In the genomic region with DNA sequence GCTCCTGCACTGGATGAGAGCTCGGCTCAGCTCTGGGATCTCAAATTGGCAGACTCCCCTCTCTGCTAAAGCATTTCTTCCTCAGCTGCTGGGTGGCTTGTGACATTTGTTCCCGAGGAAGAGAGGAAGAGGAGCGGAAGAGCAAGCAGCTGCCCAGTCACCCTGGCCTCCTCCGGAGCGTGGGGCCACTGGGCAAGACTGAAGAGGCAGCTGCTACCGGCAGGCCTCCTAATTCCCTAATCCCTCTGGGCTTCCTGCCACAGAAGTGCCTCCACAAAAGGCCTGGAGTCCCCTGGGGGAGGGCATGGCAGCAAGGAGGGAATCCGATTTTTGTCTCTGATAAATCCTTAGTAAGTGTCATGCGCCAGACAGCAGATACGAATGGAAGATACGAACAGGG, we compare ENCODE assay signal across 11 mouse cellular contexts.
DNase-seq lines count a peak whose midpoint lies in the region; ATAC-seq lines count a peak whose summit lies in the region.
"Had no signal": no experiment of that assay in that cellular context is flagged by ENCODE, and none has a peak within 500 bp of the region (broad histone marks: within the 10 kb centered on the region; RNA-seq: fewer than 3 reads in every experiment).

No protein-coding gene starts in this region.

- no peaks in the 10 kb centered on the region for H3K36me3 ChIP-seq in neural tube, embryonic 11.5 days (ENCODE audit: control insufficient read depth, insufficient read depth, low read length)
- H3K36me3 ChIP-seq in forebrain, embryonic 14.5 days (ENCODE audit: control insufficient read depth, insufficient read depth, low read length) = no peaks in the 10 kb centered on the region
- no peaks in the 10 kb centered on the region for H3K36me3 ChIP-seq in midbrain, embryonic 11.5 days (ENCODE audit: control insufficient read depth, insufficient read depth, low read length)
- H3K36me3 ChIP-seq in stomach, embryonic 16.5 days (ENCODE audit: control insufficient read depth, insufficient read depth, low read length) = no peaks in the 10 kb centered on the region
- H3K36me3 ChIP-seq: lung, embryonic 15.5 days had no signal

- peak overlapping the region; percentile 73 for H3K27ac ChIP-seq in neural tube, embryonic 11.5 days (ENCODE audit: low read depth, low read length)
- H3K27ac ChIP-seq in forebrain, embryonic 14.5 days (ENCODE audit: low read depth, low read length) = peak overlapping the region; percentile 61
- peak overlapping the region; percentile 76 for H3K27ac ChIP-seq in midbrain, embryonic 11.5 days (ENCODE audit: low read depth, low read length)
- H3K27ac ChIP-seq in stomach, embryonic 16.5 days (ENCODE audit: low read length) = peak overlapping the region; percentile 36; the same call in 1 of the 2 replicates
- H3K27ac ChIP-seq: lung, embryonic 15.5 days had no signal

- H3K9ac ChIP-seq in neural tube, embryonic 11.5 days (ENCODE audit: low read length) = peak overlapping the region; percentile 41; the same call in 1 of the 2 replicates
- no peak overlapping the region for H3K9ac ChIP-seq in forebrain, embryonic 14.5 days (ENCODE audit: low read length)
- peak overlapping the region; percentile 18; the same call in 1 of the 2 replicates for H3K9ac ChIP-seq in midbrain, embryonic 11.5 days (ENCODE audit: low read length)
- H3K9ac ChIP-seq in stomach, embryonic 16.5 days (ENCODE audit: low read length) = no peak overlapping the region; the same call in 1 of the 2 replicates
- H3K9ac ChIP-seq: lung, embryonic 15.5 days had no signal

- WGBS in neural tube, embryonic 11.5 days = 56% methylated on average over 10 of the region's 10 CpGs
- 39% methylated on average over 10 of the region's 10 CpGs for WGBS in forebrain, embryonic 14.5 days
- WGBS in midbrain, embryonic 11.5 days = 35% methylated on average over 10 of the region's 10 CpGs
- 46% methylated on average over 10 of the region's 10 CpGs for WGBS in stomach, embryonic 16.5 days

- no peak overlapping the region for H3K4me2 ChIP-seq in neural tube, embryonic 11.5 days (ENCODE audit: low read depth)
- no peak overlapping the region for H3K4me2 ChIP-seq in forebrain, embryonic 14.5 days (ENCODE audit: low read length)
- H3K4me2 ChIP-seq in midbrain, embryonic 11.5 days = no peak overlapping the region
- 0 out of 2 replicates have a peak overlapping the region, but pooled peaks have one; percentile 5 for H3K4me2 ChIP-seq in stomach, embryonic 16.5 days (ENCODE audit: low read depth, low read length)
- H3K4me2 ChIP-seq: heart, embryonic 11.5 days; lung, embryonic 15.5 days had no signal

- no peak for ATAC-seq in neural tube, embryonic 11.5 days (ENCODE audit: insufficient read depth, low FRiP score, low TSS enrichment)
- peak; percentile 63; the same call in 1 of the 2 replicates for ATAC-seq in forebrain, embryonic 14.5 days
- ATAC-seq in midbrain, embryonic 11.5 days (ENCODE audit: low FRiP score) = peak; percentile 76
- ATAC-seq in stomach, embryonic 16.5 days (ENCODE audit: insufficient read depth, low FRiP score) = peak; percentile 29; the same call in 1 of the 2 replicates
- ATAC-seq in megakaryocyte-erythroid progenitor cell, adult 5-6 weeks (replicated peaks; ENCODE audit: low FRiP score, low TSS enrichment, poor library complexity, severe bottlenecking) = no peak
- no peak for ATAC-seq in megakaryocyte progenitor cell, adult 5-6 weeks (replicated peaks; ENCODE audit: poor library complexity)
- ATAC-seq in erythroid progenitor cell, adult 5-6 weeks (replicated peaks; ENCODE audit: low FRiP score, poor library complexity, severe bottlenecking) = no peak

- no peaks in the 10 kb centered on the region for H3K27me3 ChIP-seq in neural tube, embryonic 11.5 days (ENCODE audit: control insufficient read depth, insufficient read depth, low read length)
- no peaks in the 10 kb centered on the region for H3K27me3 ChIP-seq in forebrain, embryonic 14.5 days (replicated peaks; ENCODE audit: control insufficient read depth, insufficient read depth, low read length)
- no peaks in the 10 kb centered on the region for H3K27me3 ChIP-seq in midbrain, embryonic 11.5 days (ENCODE audit: control insufficient read depth, insufficient read depth, low read length)
- no peaks in the 10 kb centered on the region for H3K27me3 ChIP-seq in stomach, embryonic 16.5 days (ENCODE audit: control insufficient read depth, insufficient read depth, low read length)
- H3K27me3 ChIP-seq: lung, embryonic 15.5 days had no signal

- no peak overlapping the region for H3K4me3 ChIP-seq in neural tube, embryonic 11.5 days (ENCODE audit: low read depth, low read length)
- H3K4me3 ChIP-seq in forebrain, embryonic 14.5 days (ENCODE audit: low read depth, low read length) = no peak overlapping the region
- no peak overlapping the region for H3K4me3 ChIP-seq in midbrain, embryonic 11.5 days (ENCODE audit: low read depth, low read length)
- H3K4me3 ChIP-seq in stomach, embryonic 16.5 days (replicated peaks; ENCODE audit: low read length) = no peak overlapping the region
- H3K4me3 ChIP-seq: lung, embryonic 15.5 days had no signal

- H3K9me3 ChIP-seq in neural tube, embryonic 11.5 days (ENCODE audit: control insufficient read depth, low read length) = no peaks in the 10 kb centered on the region
- H3K9me3 ChIP-seq in forebrain, embryonic 14.5 days (replicated peaks; ENCODE audit: control insufficient read depth, low read length) = no peaks in the 10 kb centered on the region
- H3K9me3 ChIP-seq in midbrain, embryonic 11.5 days (ENCODE audit: control insufficient read depth, low read length) = no peaks in the 10 kb centered on the region
- H3K9me3 ChIP-seq in stomach, embryonic 16.5 days (replicated peaks; ENCODE audit: control insufficient read depth, low read length) = 0 out of 2 replicates have a peak, but pooled peaks cover under 1% of the 10 kb centered on the region
- H3K9me3 ChIP-seq: lung, embryonic 15.5 days had no signal

- no peaks in the 10 kb centered on the region for H3K4me1 ChIP-seq in neural tube, embryonic 11.5 days (ENCODE audit: control insufficient read depth, insufficient read depth, low read length)
- no peaks in the 10 kb centered on the region for H3K4me1 ChIP-seq in forebrain, embryonic 14.5 days (ENCODE audit: control insufficient read depth, insufficient read depth, low read length)
- H3K4me1 ChIP-seq in midbrain, embryonic 11.5 days (ENCODE audit: control insufficient read depth, insufficient read depth, low read length) = peaks cover 8% of the 10 kb centered on the region
- peaks cover 3% of the 10 kb centered on the region for H3K4me1 ChIP-seq in stomach, embryonic 16.5 days (ENCODE audit: control insufficient read depth, insufficient read depth, low read length)
- H3K4me1 ChIP-seq: lung, embryonic 15.5 days had no signal

- DNase-seq in neural tube, embryonic 11.5 days (ENCODE audit: low spot score) = peak; percentile 42
- DNase-seq in neural tube, embryonic 10.5 days (ENCODE audit: extremely low spot score, low spot score) = no peak
- DNase-seq in forebrain, embryonic 14.5 days (ENCODE audit: low spot score) = peak; percentile 77
- DNase-seq in midbrain, embryonic 11.5 days (ENCODE audit: low spot score, missing footprints) = peak; percentile 89
- DNase-seq: thymus, postnatal 25 days had no signal

Comparison
In these comparisons a context has a peak if more than half of its experiments do, and no peak if none do; other contexts are left out.
1. ATAC-seq: peak in forebrain, embryonic 14.5 days (single experiment), midbrain, embryonic 11.5 days (single experiment) and stomach, embryonic 16.5 days (single experiment); none in neural tube, embryonic 11.5 days (single experiment), megakaryocyte-erythroid progenitor cell, adult 5-6 weeks (single experiment), megakaryocyte progenitor cell, adult 5-6 weeks (single experiment) and erythroid progenitor cell, adult 5-6 weeks (single experiment).
2. H3K9ac ChIP-seq: peak in neural tube, embryonic 11.5 days (single experiment) and midbrain, embryonic 11.5 days (single experiment); none in forebrain, embryonic 14.5 days (single experiment) and stomach, embryonic 16.5 days (single experiment).
3. Peak in every context shown above with its lines, with median percentiles within 50 percentile points of each other: H3K27ac ChIP-seq.